In the genomic region with DNA sequence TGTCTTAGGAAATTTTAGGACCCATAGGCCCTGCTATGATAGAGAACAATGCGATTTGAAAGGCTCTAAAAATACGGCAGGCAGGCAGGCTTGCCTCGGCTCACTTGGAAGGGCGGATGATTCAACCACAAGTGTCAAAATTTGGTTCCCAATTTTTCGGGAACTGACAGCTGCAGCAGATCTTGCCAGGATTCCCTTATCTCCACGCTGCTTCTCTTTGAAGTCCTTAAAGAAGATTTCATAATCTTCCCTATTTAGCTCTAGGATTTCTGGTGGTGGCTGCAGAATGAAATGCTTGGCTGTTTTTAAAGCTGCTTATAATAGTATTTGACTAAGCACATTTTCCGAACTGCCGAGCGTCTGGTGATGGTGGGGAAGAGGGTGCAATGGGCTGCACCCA, we compare ENCODE assay signal across 12 mouse cellular contexts. TPM values are rescaled to one million over a fixed set of nuclear protein-coding genes. Genes with fewer than 3 reads are reported as not detected.
DNase-seq lines count a peak whose midpoint lies in the region; ATAC-seq lines count a peak whose summit lies in the region.
"Had no signal": no experiment of that assay in that cellular context is flagged by ENCODE, and none has a peak within 500 bp of the region (broad histone marks: within the 10 kb centered on the region; RNA-seq: fewer than 3 reads in every experiment).

No protein-coding gene starts in this region.

- H3K27ac ChIP-seq in forebrain, embryonic 15.5 days (replicated peaks), result 0 out of 2 replicates have a peak overlapping the region, but pooled peaks have one; percentile 8
- no peak overlapping the region for H3K27ac ChIP-seq in forebrain, embryonic 11.5 days (ENCODE audit: low read depth, low read length)
- H3K27ac ChIP-seq in lung, embryonic 16.5 days (ENCODE audit: low read length), result no peak overlapping the region
- H3K27ac ChIP-seq: hindbrain, embryonic 12.5 days; limb, embryonic 15.5 days had no signal

- ATAC-seq in forebrain, embryonic 15.5 days (replicated peaks), result no peak
- no peak for ATAC-seq in forebrain, embryonic 11.5 days (replicated peaks; ENCODE audit: low FRiP score)
- ATAC-seq in lung, embryonic 16.5 days (ENCODE audit: low read depth), result 0 out of 2 replicates have a peak, but pooled peaks have one; percentile 10

- no peaks in the 10 kb centered on the region for H3K4me1 ChIP-seq in forebrain, embryonic 15.5 days
- no peaks in the 10 kb centered on the region for H3K4me1 ChIP-seq in forebrain, embryonic 11.5 days (replicated peaks; ENCODE audit: control insufficient read depth, insufficient read depth, low read length)
- H3K4me1 ChIP-seq in lung, embryonic 16.5 days (replicated peaks; ENCODE audit: control insufficient read depth, insufficient read depth, low read length), result no peaks in the 10 kb centered on the region
- H3K4me1 ChIP-seq: hindbrain, embryonic 12.5 days; limb, embryonic 15.5 days had no signal

- no peak for DNase-seq in forebrain, embryonic 11.5 days (ENCODE audit: low spot score)
- DNase-seq in lung, postnatal 4 days, result no peak
- peak; percentile 35 to 37 for DNase-seq in layer of hippocampus, postnatal 36 days
- peak; percentile 7 for DNase-seq in skeletal muscle tissue, adult 2 months (ENCODE audit: low read depth, low spot score)
- DNase-seq in thymus, postnatal 36 days, result no peak
- DNase-seq in urinary bladder, adult 18-20 months (ENCODE audit: low spot score in 2 of 2), result no peak
- DNase-seq: cerebellum, adult 11 months had no signal

- H3K4me2 ChIP-seq in forebrain, embryonic 15.5 days (replicated peaks), result no peak overlapping the region
- H3K4me2 ChIP-seq in forebrain, embryonic 11.5 days (ENCODE audit: low read depth, low read length, severe bottlenecking), result no peak overlapping the region
- H3K4me2 ChIP-seq in lung, embryonic 16.5 days (ENCODE audit: low read depth, low read length), result no peak overlapping the region
- H3K4me2 ChIP-seq: hindbrain, embryonic 12.5 days; limb, embryonic 15.5 days; neural tube, embryonic 13.5 days had no signal

- no peak overlapping the region for H3K9ac ChIP-seq in forebrain, embryonic 15.5 days (replicated peaks)
- no peak overlapping the region for H3K9ac ChIP-seq in forebrain, embryonic 11.5 days (ENCODE audit: low read length)
- H3K9ac ChIP-seq in lung, embryonic 16.5 days (ENCODE audit: low read length), result no peak overlapping the region
- H3K9ac ChIP-seq: hindbrain, embryonic 12.5 days; limb, embryonic 15.5 days; neural tube, embryonic 13.5 days had no signal

- peaks cover 18% of the 10 kb centered on the region for H3K36me3 ChIP-seq in forebrain, embryonic 15.5 days
- peaks cover under 1% of the 10 kb centered on the region; the same call in 1 of the 2 replicates for H3K36me3 ChIP-seq in forebrain, embryonic 11.5 days (ENCODE audit: control insufficient read depth, insufficient read depth, low read length)
- peaks cover 12% of the 10 kb centered on the region for H3K36me3 ChIP-seq in lung, embryonic 16.5 days (ENCODE audit: control insufficient read depth, insufficient read depth, low read length)

- H3K4me3 ChIP-seq in forebrain, embryonic 15.5 days, result no peak overlapping the region
- no peak overlapping the region for H3K4me3 ChIP-seq in forebrain, embryonic 11.5 days (ENCODE audit: low read depth, low read length)
- no peak overlapping the region for H3K4me3 ChIP-seq in lung, embryonic 16.5 days (ENCODE audit: low read length)
- H3K4me3 ChIP-seq: hindbrain, embryonic 12.5 days; limb, embryonic 15.5 days; neural tube, embryonic 13.5 days had no signal

- no peaks in the 10 kb centered on the region for H3K27me3 ChIP-seq in forebrain, embryonic 15.5 days
- no peaks in the 10 kb centered on the region for H3K27me3 ChIP-seq in forebrain, embryonic 11.5 days (ENCODE audit: control insufficient read depth, insufficient read depth, low read length)
- H3K27me3 ChIP-seq in lung, embryonic 16.5 days (ENCODE audit: control insufficient read depth, insufficient read depth, low read depth, low read length), result no peaks in the 10 kb centered on the region
- H3K27me3 ChIP-seq: hindbrain, embryonic 12.5 days; limb, embryonic 15.5 days; neural tube, embryonic 13.5 days had no signal

- WGBS in forebrain, embryonic 15.5 days, result 80% methylated on average over 9 of the region's 9 CpGs
- 87% methylated on average over 9 of the region's 9 CpGs for WGBS in forebrain, embryonic 11.5 days
- 67% methylated on average over 9 of the region's 9 CpGs for WGBS in lung, embryonic 16.5 days

- no peaks in the 10 kb centered on the region for H3K9me3 ChIP-seq in forebrain, embryonic 15.5 days
- H3K9me3 ChIP-seq in forebrain, embryonic 11.5 days (ENCODE audit: control insufficient read depth, low read length), result no peaks in the 10 kb centered on the region
- H3K9me3 ChIP-seq in lung, embryonic 16.5 days (ENCODE audit: control insufficient read depth, low read length), result no peaks in the 10 kb centered on the region
- H3K9me3 ChIP-seq: hindbrain, embryonic 12.5 days; limb, embryonic 15.5 days had no signal

RNA-seq across cellular contexts. Expression of a gene that starts 28.8 kb away (rescaled TPM):
- 64.3 and 67.0 TPM in 2 replicates for polyA plus RNA-seq in forebrain, embryonic 15.5 days (2015; fragmentation: Nextera tagmentation; extraction: Ambion mirVana)
- 49.4 TPM in 2 replicates for polyA plus RNA-seq in forebrain, embryonic 11.5 days (2014; fragmentation: Nextera tagmentation; extraction: Ambion mirVana)
- polyA plus RNA-seq in lung, embryonic 16.5 days (2015; fragmentation: Nextera tagmentation; extraction: Ambion mirVana), result 41.3 and 46.0 TPM in 2 replicates
- 10 to 100 TPM; 37.1 to 40.5 TPM for total RNA-seq in layer of hippocampus, postnatal 36 days (2021)

RNA-seq across cellular contexts. Expression of a gene that starts 58.2 kb away (rescaled TPM):
- polyA plus RNA-seq in forebrain, embryonic 15.5 days (2015; fragmentation: Nextera tagmentation; extraction: Ambion mirVana), result 1.4 and 1.8 TPM in 2 replicates
- 0.32 and 0.77 TPM in 2 replicates for polyA plus RNA-seq in forebrain, embryonic 11.5 days (2014; fragmentation: Nextera tagmentation; extraction: Ambion mirVana)
- 4.2 TPM in 2 replicates for polyA plus RNA-seq in lung, embryonic 16.5 days (2015; fragmentation: Nextera tagmentation; extraction: Ambion mirVana)
- total RNA-seq in layer of hippocampus, postnatal 36 days (2021), result 1 to 10 TPM; 7.4 to 7.7 TPM

Comparison
In these comparisons a context has a peak if more than half of its experiments do, and no peak if none do; other contexts are left out.
1. DNase-seq: peak in layer of hippocampus, postnatal 36 days (2 of 2) and skeletal muscle tissue, adult 2 months (single experiment); none in forebrain, embryonic 11.5 days (single experiment), lung, postnatal 4 days (0 of 2), thymus, postnatal 36 days (0 of 2) and urinary bladder, adult 18-20 months (0 of 2).